Mouse (Mus musculus) embryonic facial prominence, embryonic 15.5 days (tissue): Measurements from ENCODE around the gene Tst. TPM values are rescaled to one million over a fixed set of nuclear protein-coding genes. Genes with fewer than 3 reads are reported as not detected.
A peak's percentile ranks its signal among the peaks of the same experiment; 100 is the strongest.

Experiments used
- ATAC-seq: fragments of 200-750 bp; cut with Nextera tagmentation; 2 replicates; pipeline ENCODE4 v1.8.0; 2017; ENCODE audit warnings: low read depth, moderate TSS enrichment; ENCODE audit not compliant: insufficient number of reproducible peaks, low FRiP score, low TSS enrichment
- H3K27ac ChIP-seq: fragments of 300-500 bp; sonication (generic); replicated peaks from 2 replicates; pipeline ENCODE4 v1.5.1; 2015; ENCODE audit warnings: mild to moderate bottlenecking, inconsistent platforms
- H3K27me3 ChIP-seq: fragments of 300-500 bp; sonication (generic); 2 replicates; pipeline ENCODE4 v1.6.1; 2015; ENCODE audit warnings: inconsistent platforms
- H3K36me3 ChIP-seq: fragments of 300-500 bp; sonication (generic); 2 replicates; pipeline ENCODE4 v1.6.1; 2015; ENCODE audit warnings: mild to moderate bottlenecking, inconsistent platforms
- H3K4me1 ChIP-seq: fragments of 300-500 bp; sonication (generic); 2 replicates; pipeline ENCODE4 v1.6.1; 2015; ENCODE audit warnings: inconsistent platforms
- H3K4me2 ChIP-seq: fragments of 300-500 bp; sonication (generic); replicated peaks from 2 replicates; pipeline ENCODE4 v1.6.1; 2015; ENCODE audit warnings: mild to moderate bottlenecking, inconsistent platforms
- H3K4me3 ChIP-seq: fragments of 300-500 bp; sonication (generic); replicated peaks from 2 replicates; pipeline ENCODE4 v1.5.1; 2015; ENCODE audit warnings: mild to moderate bottlenecking, inconsistent platforms
- H3K9ac ChIP-seq: fragments of 300-500 bp; sonication (generic); 2 replicates; pipeline ENCODE4 v1.6.1; 2015; ENCODE audit warnings: inconsistent platforms
- H3K9me3 ChIP-seq: fragments of 300-500 bp; sonication (generic); replicated peaks from 2 replicates; pipeline ENCODE4 v1.6.1; 2016; ENCODE audit warnings: inconsistent platforms
- WGBS: fragments of 180-500 bp; shearing (Covaris S2); methylation state at CpG from one replicate; pipeline ENCODE4 v1.1.7; 2015; 5-methylcytosine and 5-hydroxymethylcytosine counted together
- polyA plus RNA-seq: library from polyadenylated mRNA; unstranded; fragments of >200 nt; fragmentation: Nextera tagmentation; extraction: Ambion mirVana; gene quantifications from 2 replicates; pipeline ENCODE4 v1.2.1, GENCODE M21; 2015

Gene Tst
- polyA plus RNA-seq, 1 experiment from 2014 or later: 68.9 TPM

DNA sequence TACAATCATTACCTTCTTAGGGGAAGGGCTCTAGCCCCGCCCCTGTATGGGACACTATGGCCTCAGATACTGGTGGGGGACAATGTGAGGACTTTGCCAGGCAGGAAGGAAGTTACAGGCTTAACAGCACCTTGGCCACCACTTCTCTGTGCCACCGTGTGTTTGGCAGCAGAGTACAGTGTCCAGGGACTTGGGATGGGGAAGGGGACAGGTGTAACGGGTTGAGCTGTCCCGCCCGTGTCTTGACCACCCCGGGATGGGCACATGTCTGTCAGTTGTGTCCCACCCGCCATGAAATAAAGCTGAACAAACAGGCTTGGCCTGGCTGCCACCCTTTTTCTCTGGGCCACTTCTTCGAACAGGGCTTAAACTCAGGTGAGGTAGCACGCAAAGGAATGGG lies 33.3 kb upstream of the Tst start:
- no peak for ATAC-seq
- H3K4me2 ChIP-seq: no peak overlapping the region
- H3K27me3 ChIP-seq: no peaks in the 10 kb centered on the region
- no peak overlapping the region for H3K4me3 ChIP-seq
- H3K36me3 ChIP-seq: peaks cover 16% of the 10 kb centered on the region
- WGBS: 60% methylated on average over 9 of the region's 9 CpGs
- no peaks in the 10 kb centered on the region for H3K9me3 ChIP-seq
- no peak overlapping the region for H3K27ac ChIP-seq
- no peak overlapping the region for H3K9ac ChIP-seq
- peaks cover 39% of the 10 kb centered on the region for H3K4me1 ChIP-seq

DNA sequence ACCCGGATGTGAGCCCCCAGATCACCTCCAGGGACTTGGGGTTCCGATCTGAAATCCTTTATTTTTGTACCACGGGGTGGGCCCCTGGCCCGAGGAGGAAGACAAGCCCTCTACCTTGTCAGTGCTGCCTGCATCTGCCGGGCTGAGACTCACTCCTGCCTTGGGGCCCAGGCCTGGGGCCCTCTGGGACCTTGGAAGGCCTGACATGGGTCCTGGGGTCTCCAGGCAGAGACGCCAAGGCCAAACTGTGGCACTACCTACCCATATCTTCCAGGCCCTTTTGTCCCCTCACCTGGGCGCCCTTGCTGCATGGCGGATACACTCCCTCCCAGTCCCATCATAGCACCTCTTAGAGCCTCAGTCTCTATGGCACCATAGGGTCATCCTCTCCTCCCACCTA lies 32.8 kb upstream of the Tst start:
- H3K9me3 ChIP-seq: no peaks in the 10 kb centered on the region
- 57% methylated on average over 8 of the region's 8 CpGs for WGBS
- no peak for ATAC-seq
- peaks cover 39% of the 10 kb centered on the region for H3K4me1 ChIP-seq
- no peaks in the 10 kb centered on the region for H3K27me3 ChIP-seq
- H3K27ac ChIP-seq: no peak overlapping the region
- H3K4me3 ChIP-seq: no peak overlapping the region
- no peak overlapping the region for H3K4me2 ChIP-seq
- H3K9ac ChIP-seq: no peak overlapping the region
- H3K36me3 ChIP-seq: peaks cover 21% of the 10 kb centered on the region

DNA sequence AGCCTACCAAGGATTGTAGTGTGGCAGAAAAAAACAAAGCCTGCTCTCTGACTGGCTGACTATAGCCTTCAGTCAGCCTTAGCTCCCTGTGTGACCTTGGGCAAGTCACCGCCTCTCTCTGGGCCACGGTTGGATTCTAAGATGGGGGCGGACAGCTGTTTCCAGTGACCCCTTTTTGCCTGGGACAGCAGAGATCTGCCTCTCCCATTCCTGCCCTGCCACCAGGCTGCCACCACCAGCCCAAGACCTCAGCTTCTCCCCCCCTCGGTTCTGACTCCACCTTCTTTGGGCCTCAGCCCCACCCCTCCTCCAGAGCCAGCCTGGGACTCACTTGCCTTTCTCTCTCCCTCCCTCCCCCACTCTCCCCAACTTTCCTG lies 32.3 kb upstream of the Tst start:
- H3K9ac ChIP-seq: no peak overlapping the region
- 45% methylated on average over 4 of the region's 4 CpGs for whole genome bisulfite sequencing
- ATAC-seq: no peak

DNA sequence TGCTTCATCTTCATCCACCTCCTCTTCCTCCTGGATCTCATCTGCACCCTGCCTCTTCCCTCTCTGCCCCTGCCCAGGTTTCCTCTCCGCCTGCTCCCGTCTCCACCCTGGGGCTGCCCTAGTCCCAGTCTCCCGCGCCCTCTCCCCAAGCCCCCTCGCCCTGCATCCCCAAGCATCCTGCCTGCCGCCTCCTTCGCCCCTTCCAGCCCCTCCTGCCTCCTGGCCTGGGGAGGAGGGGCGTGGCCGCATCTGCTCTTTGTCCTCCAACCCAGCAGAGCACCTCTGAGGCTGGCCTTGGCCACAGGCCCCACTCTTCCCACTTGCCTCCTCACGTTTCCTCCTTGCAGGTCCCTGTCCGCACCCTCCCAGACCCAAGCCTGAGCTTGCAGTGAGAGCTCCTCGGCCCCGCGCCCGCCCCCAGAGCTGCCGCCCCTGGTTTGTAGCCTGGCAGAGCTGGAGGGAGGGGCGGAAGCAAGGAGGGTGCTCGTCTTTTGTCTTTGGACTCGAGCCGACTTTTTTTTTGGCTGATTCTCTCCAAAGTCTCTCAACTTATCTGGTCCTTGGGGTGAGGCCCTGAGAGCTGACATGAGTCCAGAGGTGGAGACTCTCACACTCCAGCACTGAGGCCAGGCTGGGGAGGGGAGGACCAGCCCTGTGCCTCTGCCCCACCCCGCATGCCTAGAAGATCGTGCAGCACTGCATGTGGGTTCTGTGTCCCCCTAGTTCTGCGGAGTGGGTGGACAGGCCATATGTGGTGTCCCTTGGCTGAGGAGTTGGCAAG lies 31.7 kb upstream of the Tst start:
- Histone ChIP-seq H3K4me1 (peaks cover 39% of the 10 kb centered on the region), H3K4me2 (peak overlapping the region; percentile 61), H3K9me3 (no peaks in the 10 kb centered on the region), H3K4me3 (peak overlapping the region; percentile 34), H3K9ac (peak overlapping the region; percentile 9; the same call in 1 of the 2 replicates), H3K36me3 (peaks cover 30% of the 10 kb centered on the region), H3K27ac (peak overlapping the region; percentile 78), H3K27me3 (no peaks in the 10 kb centered on the region)
- peak; percentile 26 for ATAC-seq
- WGBS: 20% methylated on average over 23 of the region's 23 CpGs

More for the DNA sequence above, 32.3 kb upstream of the Tst start:
- H3K36me3 ChIP-seq: peaks cover 26% of the 10 kb centered on the region
- H3K27me3 ChIP-seq: no peaks in the 10 kb centered on the region
- H3K27ac ChIP-seq: peak overlapping the region; percentile 78; the same call in 1 of the 2 replicates
- no peaks in the 10 kb centered on the region for H3K9me3 ChIP-seq
- H3K4me2 ChIP-seq: no peak overlapping the region
- peaks cover 39% of the 10 kb centered on the region for H3K4me1 ChIP-seq
- no peak overlapping the region for H3K4me3 ChIP-seq

DNA sequence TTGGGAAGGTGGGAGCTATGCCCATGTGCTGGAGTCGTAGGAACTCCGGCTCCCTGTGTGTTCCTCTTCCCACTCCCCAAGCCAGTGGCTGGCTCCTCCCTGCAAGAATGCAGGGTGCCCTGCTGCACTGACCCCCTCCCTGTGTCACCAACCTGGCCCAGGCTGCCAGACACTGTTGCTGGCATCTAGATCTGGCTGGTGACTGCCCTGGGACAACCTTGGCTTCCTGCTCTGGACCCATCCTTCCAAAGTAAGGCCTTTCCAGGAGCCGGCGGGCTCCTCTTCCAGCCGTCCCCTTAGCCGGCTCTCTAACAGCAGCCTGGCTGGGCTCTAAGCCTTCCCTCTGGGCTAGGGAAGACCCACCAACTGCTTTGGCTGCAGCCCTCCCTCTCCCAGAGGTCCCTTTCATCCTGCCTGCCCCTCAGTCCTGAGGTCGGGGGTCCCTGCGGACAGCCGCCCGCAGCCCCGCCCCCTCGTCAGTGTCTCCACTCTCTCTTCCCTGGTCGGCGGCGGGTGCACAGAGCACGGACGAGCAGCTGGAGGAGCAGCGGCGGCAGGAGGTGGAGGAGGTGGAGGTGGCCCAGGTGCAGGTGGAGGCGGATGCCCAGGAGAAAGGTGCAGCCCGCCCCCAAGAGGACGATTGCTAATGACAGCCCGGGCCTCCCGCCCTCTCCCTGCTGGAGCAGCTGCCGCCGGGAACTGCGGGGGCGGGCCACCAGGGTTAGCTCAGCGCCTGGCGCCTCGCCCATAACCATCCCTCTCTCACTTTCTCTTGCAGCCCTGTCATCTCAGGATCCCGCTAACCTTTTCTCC lies 30.9 kb upstream of the Tst start:
- WGBS: 10% methylated on average over 28 of the region's 32 CpGs
- H3K9me3 ChIP-seq: no peaks in the 10 kb centered on the region
- peak overlapping the region; percentile 61 for H3K4me2 ChIP-seq
- H3K9ac ChIP-seq: no peak overlapping the region
- ATAC-seq: peak; percentile 81
- H3K27ac ChIP-seq: peak overlapping the region; percentile 78
- H3K27me3 ChIP-seq: no peaks in the 10 kb centered on the region
- H3K4me3 ChIP-seq: peak overlapping the region; percentile 34
- H3K4me1 ChIP-seq: peaks cover 39% of the 10 kb centered on the region
- peaks cover 35% of the 10 kb centered on the region for H3K36me3 ChIP-seq

DNA sequence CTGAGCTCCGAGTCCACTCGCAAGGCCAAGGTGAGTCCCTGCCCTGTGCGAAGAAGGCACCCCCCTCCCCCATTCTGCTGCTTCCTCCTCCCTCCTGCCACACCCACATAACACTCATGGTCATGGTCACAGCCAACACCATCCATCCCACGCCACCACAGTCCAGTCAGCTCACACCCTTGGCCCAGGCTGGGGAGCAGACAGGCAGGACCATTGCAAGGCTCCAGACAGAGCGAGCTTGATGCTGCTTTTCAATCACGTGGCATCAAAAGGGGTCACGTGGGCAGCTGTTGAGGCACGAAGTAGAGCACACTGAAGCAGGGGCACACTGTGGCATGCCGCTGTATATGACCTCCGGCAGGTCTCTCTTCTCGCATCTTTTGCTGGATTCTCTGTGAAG lies 30.0 kb upstream of the Tst start:
- H3K36me3 ChIP-seq: peaks cover 38% of the 10 kb centered on the region
- ATAC-seq: no peak
- H3K27ac ChIP-seq: no peak overlapping the region; the same call in 1 of the 2 replicates
- H3K4me1 ChIP-seq: peaks cover 42% of the 10 kb centered on the region
- no peaks in the 10 kb centered on the region for H3K27me3 ChIP-seq
- no peak overlapping the region for H3K4me3 ChIP-seq
- 74% methylated on average over 11 of the region's 11 CpGs for WGBS
- no peak overlapping the region for H3K4me2 ChIP-seq
- H3K9me3 ChIP-seq: no peaks in the 10 kb centered on the region
- H3K9ac ChIP-seq: no peak overlapping the region

DNA sequence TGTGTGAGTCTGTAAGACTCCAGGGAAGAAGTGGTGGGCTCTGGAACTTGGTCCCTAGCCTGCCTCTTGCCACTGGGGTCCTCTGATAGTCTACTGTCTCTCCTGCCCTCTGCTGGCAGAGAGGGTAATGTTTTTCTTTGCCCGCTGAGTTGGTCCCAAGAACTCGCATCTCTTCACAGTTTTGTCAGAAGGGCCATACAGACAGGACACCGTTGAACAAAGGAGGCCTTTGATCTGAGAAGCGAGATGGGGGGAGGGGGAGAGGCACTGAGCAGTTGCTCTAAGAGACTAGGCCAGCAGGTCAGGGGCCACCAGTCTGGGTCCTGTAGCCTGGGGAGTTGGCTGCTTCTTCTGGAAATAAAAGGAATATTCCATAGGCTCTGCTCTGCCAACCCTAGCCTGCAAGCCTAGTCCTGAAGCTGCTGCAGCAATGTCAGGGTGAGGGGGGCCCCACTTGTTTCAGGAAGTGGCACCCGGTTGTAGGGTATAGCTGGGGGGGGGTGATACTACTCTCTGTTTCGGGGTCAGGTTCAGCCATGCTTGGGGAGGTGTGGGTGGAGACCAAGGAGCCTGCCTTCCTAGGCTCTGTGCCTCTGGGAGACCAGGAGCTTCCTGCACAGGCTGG lies 29.3 kb upstream of the Tst start:
- Histone ChIP-seq H3K4me1 (peaks cover 48% of the 10 kb centered on the region), H3K9me3 (no peaks in the 10 kb centered on the region), H3K27me3 (no peaks in the 10 kb centered on the region), H3K4me3 (no peak overlapping the region), H3K4me2 (no peak overlapping the region), H3K9ac (no peak overlapping the region), H3K36me3 (peaks cover 41% of the 10 kb centered on the region), H3K27ac (no peak overlapping the region; the same call in 1 of the 2 replicates)
- ATAC-seq: no peak
- 24% methylated on average over 6 of the region's 6 CpGs for WGBS

DNA sequence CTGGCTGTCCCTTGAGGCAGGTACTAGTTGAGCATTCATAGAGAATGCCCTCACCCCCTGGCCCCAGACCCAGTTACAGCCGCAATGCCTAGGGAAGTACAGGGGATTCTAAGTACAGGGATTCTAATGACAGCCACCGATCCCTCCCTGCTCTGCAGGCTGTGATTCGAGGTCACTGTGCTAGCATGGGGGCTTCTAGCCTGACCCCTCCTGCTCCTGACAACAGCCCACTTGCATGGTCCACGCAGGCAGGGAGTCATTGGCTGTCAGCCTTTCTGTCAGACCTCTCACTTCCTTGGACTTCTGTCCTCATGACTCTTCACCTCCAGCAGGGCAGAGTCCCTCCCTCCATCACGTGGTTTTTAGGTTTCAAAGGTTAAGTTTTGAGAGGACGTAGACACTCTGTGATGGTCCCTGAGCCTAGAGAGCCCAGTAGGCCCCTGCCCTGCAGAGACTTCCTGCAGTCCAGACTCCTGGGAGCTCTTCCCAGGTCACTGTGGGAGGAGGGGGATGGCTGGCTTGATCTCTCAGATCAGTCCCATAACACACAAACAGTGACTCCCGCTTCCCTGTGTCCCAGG lies 25.9 kb upstream of the Tst start:
- no peak overlapping the region for H3K27ac ChIP-seq
- peaks cover 42% of the 10 kb centered on the region for H3K4me1 ChIP-seq
- H3K4me2 ChIP-seq: no peak overlapping the region
- no peak overlapping the region for H3K4me3 ChIP-seq
- no peaks in the 10 kb centered on the region for H3K27me3 ChIP-seq
- WGBS: 81% methylated on average over 7 of the region's 7 CpGs
- H3K9ac ChIP-seq: no peak overlapping the region
- H3K9me3 ChIP-seq: no peaks in the 10 kb centered on the region
- peaks cover 41% of the 10 kb centered on the region for H3K36me3 ChIP-seq
- ATAC-seq: no peak

DNA sequence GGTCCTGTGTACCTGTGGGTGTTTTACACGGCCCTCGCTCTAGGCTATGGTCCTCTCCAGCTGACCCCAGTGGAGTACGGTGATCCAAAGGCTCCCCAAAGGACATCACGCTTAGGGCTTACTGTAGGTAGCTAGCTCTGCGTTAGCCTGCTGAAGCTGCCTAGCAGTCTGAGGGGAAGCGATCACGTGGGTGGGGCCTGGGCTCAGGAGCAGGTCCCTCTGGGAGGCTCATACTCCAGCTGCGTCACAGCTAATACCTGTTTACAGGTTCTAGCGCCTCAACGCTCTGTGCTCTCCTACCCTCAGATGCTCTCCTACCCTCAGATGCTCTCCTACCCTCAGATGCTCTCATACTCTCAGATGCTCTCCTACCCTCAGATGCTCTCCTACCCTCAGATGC lies 25.2 kb upstream of the Tst start:
- no peak overlapping the region for H3K4me3 ChIP-seq
- H3K4me1 ChIP-seq: peaks cover 34% of the 10 kb centered on the region
- no peak overlapping the region for H3K4me2 ChIP-seq
- 78% methylated on average over 10 of the region's 10 CpGs for WGBS
- no peak for ATAC-seq
- no peak overlapping the region for H3K9ac ChIP-seq
- H3K36me3 ChIP-seq: peaks cover 41% of the 10 kb centered on the region
- no peak overlapping the region for H3K27ac ChIP-seq
- no peaks in the 10 kb centered on the region for H3K27me3 ChIP-seq
- H3K9me3 ChIP-seq: no peaks in the 10 kb centered on the region

DNA sequence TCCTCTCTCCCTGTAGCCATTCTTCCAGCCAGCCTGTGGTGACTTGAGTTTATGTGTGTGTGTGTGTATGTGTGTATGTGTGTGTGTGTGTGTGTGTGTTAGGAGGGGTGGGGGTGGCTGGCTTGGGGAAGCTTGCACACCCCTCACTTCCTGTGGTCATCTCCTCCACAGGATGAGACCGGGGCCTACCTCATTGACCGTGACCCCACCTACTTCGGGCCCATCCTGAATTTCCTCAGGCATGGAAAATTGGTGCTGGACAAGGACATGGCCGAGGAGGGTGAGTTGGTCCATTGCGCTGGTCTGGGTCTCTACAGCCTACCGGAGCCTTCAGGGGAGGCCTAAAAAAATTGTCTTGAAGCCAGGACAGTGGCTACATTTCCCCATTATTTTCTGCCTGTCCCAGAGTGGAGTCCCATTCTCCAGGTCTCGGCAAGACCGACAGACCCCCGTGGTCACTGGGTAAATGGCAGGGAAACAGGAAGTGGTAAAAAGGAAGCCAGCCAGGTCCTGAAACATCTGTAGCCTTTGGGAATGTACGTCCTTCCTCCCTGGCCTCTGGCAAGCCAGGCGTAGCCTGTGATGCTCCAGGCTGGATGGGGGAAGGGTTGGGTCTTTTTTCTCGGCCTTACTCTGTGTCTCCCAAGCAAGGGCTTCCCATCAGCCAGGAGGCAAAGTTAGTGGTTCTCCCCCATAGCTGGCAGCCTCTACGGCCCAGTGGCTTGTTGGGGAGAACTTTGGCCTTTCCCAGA lies 24.3 kb upstream of the Tst start:
- no peak for ATAC-seq
- peaks cover 27% of the 10 kb centered on the region for H3K4me1 ChIP-seq
- no peak overlapping the region for H3K9ac ChIP-seq
- 68% methylated on average over 13 of the region's 13 CpGs for WGBS
- peak overlapping the region; percentile 73; the same call in 1 of the 2 replicates for H3K4me2 ChIP-seq
- H3K9me3 ChIP-seq: no peaks in the 10 kb centered on the region
- H3K27ac ChIP-seq: peak overlapping the region; percentile 76
- no peaks in the 10 kb centered on the region for H3K27me3 ChIP-seq
- peak overlapping the region; percentile 76 for H3K4me3 ChIP-seq
- peaks cover 33% of the 10 kb centered on the region for H3K36me3 ChIP-seq
